Mouse (Mus musculus) activated CD4-positive, CD25-positive, alpha-beta regulatory T cell, adult 9 weeks (primary cell): ENCODE data around the gene Mbnl2. TPM values are rescaled to one million over a fixed set of nuclear protein-coding genes. Genes with fewer than 3 reads are reported as not detected.

Experiments
- polyA plus RNA-seq: library from polyadenylated mRNA; unstranded; fragments of 100-300 nt; shearing (Covaris generic); gene quantifications from one replicate; pipeline ENCODE4 v1.2.1, GENCODE M21; 2017

Mbnl2 gene
- polyA plus RNA-seq: 70.5 TPM

DNA sequence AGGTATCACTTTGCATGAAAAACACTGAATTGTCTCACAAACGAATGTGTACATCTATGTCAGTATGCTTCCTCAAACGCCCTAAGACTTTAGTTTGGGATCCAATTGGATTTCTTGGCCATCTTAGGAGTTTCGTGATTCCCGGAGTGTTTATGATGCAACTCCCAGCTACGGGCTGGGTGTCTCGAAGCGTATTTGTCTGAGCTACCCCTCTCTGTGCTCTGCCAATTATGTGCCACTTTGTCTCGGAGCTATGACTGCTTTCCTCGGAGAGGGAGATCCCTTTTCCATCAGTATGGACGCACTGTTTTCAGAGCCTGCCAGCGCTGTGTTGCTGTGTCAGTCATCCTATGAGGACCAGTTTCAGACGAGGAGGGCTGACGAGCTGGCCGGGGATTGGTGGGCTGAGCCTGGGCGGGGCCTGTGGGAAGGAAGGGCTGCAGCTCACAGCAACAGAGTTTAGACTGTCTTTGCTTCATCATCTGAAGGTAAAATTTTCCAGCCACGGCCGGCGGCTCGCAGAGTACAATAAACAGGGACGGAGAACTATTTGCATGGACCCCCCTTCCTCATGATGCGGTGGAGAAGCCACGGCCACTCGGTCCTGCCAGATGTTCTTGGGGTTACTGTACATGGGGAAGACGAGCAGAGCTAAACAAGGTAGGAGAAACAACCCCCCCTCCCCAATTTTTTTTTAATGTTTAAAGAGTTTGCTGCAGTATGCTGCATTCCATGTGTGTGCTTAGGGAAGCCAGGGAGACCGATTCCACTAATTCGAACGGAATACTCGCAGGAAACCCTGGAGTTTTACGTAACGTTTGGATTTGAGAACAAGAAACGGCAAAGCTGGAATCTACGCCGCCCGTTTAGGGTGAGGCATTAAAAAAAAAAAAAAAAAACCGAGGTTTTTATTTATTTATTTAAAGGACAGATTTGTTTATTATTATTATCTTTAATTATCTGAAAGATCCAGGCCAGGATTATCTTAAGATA lies at the start of gene Mbnl2:
Mbnl2 (plus strand) TSS at position 424 of the 993 bp plus-strand sequence.

DNA sequence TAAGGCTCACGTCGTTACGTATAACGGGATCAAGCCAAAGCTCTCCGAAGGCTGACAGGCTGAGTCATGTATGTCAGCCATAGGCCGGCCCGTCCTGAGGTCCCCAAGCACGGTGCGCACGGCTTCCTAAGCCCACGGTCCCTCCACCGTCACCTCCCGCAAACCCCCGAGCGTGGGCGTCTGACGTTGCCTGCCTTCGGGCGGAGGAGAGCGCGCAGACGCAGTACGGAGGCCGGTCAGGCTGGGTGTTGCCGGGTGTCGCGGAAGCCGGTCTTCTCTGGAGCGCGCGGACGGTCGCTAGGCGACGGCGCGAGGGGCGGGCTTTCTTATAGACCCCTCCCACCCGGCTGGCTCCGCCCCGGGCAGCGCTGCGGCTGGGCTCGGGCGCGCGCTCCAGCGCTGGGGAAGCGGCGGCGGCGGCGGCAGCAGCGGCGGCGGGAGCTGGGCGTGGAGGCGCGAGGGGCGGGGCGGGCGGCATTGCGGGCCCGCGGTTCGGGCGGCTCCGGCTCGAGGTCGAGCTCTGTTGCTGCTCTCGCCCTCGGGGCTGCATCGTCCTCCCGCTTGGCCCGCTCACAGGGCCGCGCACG lies 202.6 kb downstream of the Mbnl2 start, which contains the start of gene Rap2a:
Rap2a (plus strand) TSS at position 463 of the 587 bp plus-strand sequence.

Other genes starting within 250 kb of the Mbnl2 start
- not detected for gene Oxgr1, start 233.2 kb upstream of the Mbnl2 start, polyA plus RNA-seq
- 0.70 TPM for gene Rap2a, start 202.8 kb downstream of the Mbnl2 start, polyA plus RNA-seq